Mouse (Mus musculus) cerebellum, postnatal 25 days (tissue): ENCODE measurements at regions not wholly inside any gene's neighbourhood (a gene's known extent, or its start where the extent isn't known, plus 50 kb on each side); places are given as distances from the start of the nearest gene placed in this dataset.

Source experiments
- DNase-seq, 2 experiments: peaks; one replicate each; pipeline ENCODE4 v3.0.0; 2021; ENCODE audit warnings: mixed read lengths in 2 of 2

DNA sequence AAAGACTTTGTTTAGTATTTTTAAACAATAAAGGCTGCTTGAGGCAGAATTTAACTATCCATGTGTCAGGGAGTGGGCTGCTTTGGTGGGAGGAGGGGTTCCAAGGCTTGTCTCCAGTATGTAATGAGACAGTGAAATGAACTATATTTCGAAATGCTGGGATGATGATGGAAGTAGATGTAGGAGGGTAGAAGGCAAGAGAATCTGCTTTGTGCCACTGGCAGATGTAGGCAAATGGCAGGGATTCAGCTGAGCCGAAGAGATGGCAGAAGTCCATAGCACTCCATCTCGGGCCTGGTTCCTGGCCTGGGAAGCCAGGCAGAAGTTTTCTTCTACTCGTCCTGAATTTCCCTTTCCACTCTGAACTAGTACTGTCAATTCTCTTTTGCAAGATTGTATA, 1681.6 kb upstream of the Cdh8 start:
- peak; percentile 71 to 80 for DNase-seq
